Mouse (Mus musculus) neural tube, embryonic 12.5 days (tissue): ENCODE results near the gene Apol6. TPM values are rescaled to one million over a fixed set of nuclear protein-coding genes. Genes with fewer than 3 reads are reported as not detected.

ENCODE experiments used
- ATAC-seq: fragments of 200-750 bp; cut with Nextera tagmentation; 2 replicates; pipeline ENCODE4 v1.8.0; 2017; ENCODE audit warnings: low read depth, mild to moderate bottlenecking, moderate TSS enrichment, moderate library complexity; ENCODE audit not compliant: low FRiP score
- H3K27ac ChIP-seq: fragments of 300-500 bp; sonication (generic); 2 replicates; pipeline ENCODE4 v1.5.1; 2016
- H3K27me3 ChIP-seq: fragments of 300-500 bp; sonication (generic); replicated peaks from 2 replicates; pipeline ENCODE4 v1.6.1; 2016; ENCODE audit warnings: mild to moderate bottlenecking
- H3K36me3 ChIP-seq: fragments of 300-500 bp; sonication (generic); 2 replicates; pipeline ENCODE4 v1.6.1; 2016; ENCODE audit warnings: mild to moderate bottlenecking
- H3K4me1 ChIP-seq: fragments of 300-500 bp; sonication (generic); 2 replicates; pipeline ENCODE4 v1.6.1; 2016
- H3K4me2 ChIP-seq: fragments of 300-500 bp; sonication (generic); replicated peaks from 2 replicates; pipeline ENCODE4 v1.6.1; 2016; ENCODE audit warnings: mild to moderate bottlenecking
- H3K4me3 ChIP-seq: fragments of 300-500 bp; sonication (generic); 2 replicates; pipeline ENCODE4 v1.5.1; 2016
- H3K9ac ChIP-seq: fragments of 300-500 bp; sonication (generic); 2 replicates; pipeline ENCODE4 v1.6.1; 2016; ENCODE audit warnings: mild to moderate bottlenecking
- H3K9me3 ChIP-seq: fragments of 300-500 bp; sonication (generic); 2 replicates; pipeline ENCODE4 v1.6.1; 2016; ENCODE audit warnings: mild to moderate bottlenecking
- WGBS: fragments of 180-500 bp; shearing (Covaris S2); methylation state at CpG from one replicate; pipeline ENCODE4 v1.1.7; 2016; 5-methylcytosine and 5-hydroxymethylcytosine counted together
- polyA plus RNA-seq: library from polyadenylated mRNA; unstranded; fragments of >200 nt; fragmentation: Nextera tagmentation; extraction: Ambion mirVana; gene quantifications from 2 replicates; pipeline ENCODE4 v1.2.1, GENCODE M21; 2016

The Apol6 gene
- not detected in 2 replicates for polyA plus RNA-seq

GRCm38 (mm10) chr15:77044597-77045320, at the start of gene Apol6:
Apol6 (plus strand) TSS chr15:77044729.
- H3K4me2 ChIP-seq = no peak within 1 kb of the TSS
- no peak within 1 kb of the TSS for H3K4me3 ChIP-seq
- no peaks in the 10 kb centered on the region for H3K9me3 ChIP-seq
- no peaks in the 10 kb centered on the region for H3K36me3 ChIP-seq
- ATAC-seq = no peak
- no peak within 1 kb of the TSS for H3K27ac ChIP-seq
- H3K9ac ChIP-seq = no peak within 1 kb of the TSS
- no peaks in the 10 kb centered on the region for H3K4me1 ChIP-seq
- H3K27me3 ChIP-seq = no peaks in the 10 kb centered on the region
- WGBS = 87% methylated on average over 12 of the region's 12 CpGs

- no peaks in the 10 kb centered on the region for H3K36me3 ChIP-seq
- no peaks in the 10 kb centered on the region for H3K9me3 ChIP-seq
- no peak overlapping the region for H3K27ac ChIP-seq
- no peaks in the 10 kb centered on the region; the same call in 1 of the 2 replicates for H3K27me3 ChIP-seq
- no peak for ATAC-seq
- no peaks in the 10 kb centered on the region for H3K4me1 ChIP-seq
- no peak overlapping the region for H3K9ac ChIP-seq
- H3K4me2 ChIP-seq = no peak overlapping the region
- H3K4me3 ChIP-seq = no peak overlapping the region
- 78% methylated on average over 2 of the region's 2 CpGs for WGBS
These were observed 46.5 kb upstream of the Apol6 start for GRCm38 (mm10) chr15:76998048-76998447.

- Histone ChIP-seq H3K9me3 (no peaks in the 10 kb centered on the region), H3K4me3 (no peak overlapping the region), H3K27me3 (no peaks in the 10 kb centered on the region; the same call in 1 of the 2 replicates), H3K9ac (no peak overlapping the region), H3K4me1 (no peaks in the 10 kb centered on the region), H3K27ac (no peak overlapping the region), H3K36me3 (no peaks in the 10 kb centered on the region), H3K4me2 (no peak overlapping the region)
- 52% methylated on average over 21 of the region's 21 CpGs for WGBS
- no peak for ATAC-seq
These were observed 45.5 kb upstream of the Apol6 start for GRCm38 (mm10) chr15:76998878-76999588.

- H3K36me3 ChIP-seq = no peaks in the 10 kb centered on the region
- no peak overlapping the region for H3K9ac ChIP-seq
- no peak for ATAC-seq
- no peak overlapping the region for H3K27ac ChIP-seq
- H3K4me3 ChIP-seq = no peak overlapping the region
- no peaks in the 10 kb centered on the region for H3K9me3 ChIP-seq
- H3K4me1 ChIP-seq = no peaks in the 10 kb centered on the region
- H3K4me2 ChIP-seq = no peak overlapping the region
- H3K27me3 ChIP-seq = no peaks in the 10 kb centered on the region; the same call in 1 of the 2 replicates
- WGBS = 91% methylated on average over 3 of the region's 3 CpGs
These were observed 41.2 kb upstream of the Apol6 start for GRCm38 (mm10) chr15:77003173-77003867.

GRCm38 (mm10) chr15:77003868-77004215, 40.7 kb upstream of the Apol6 start:
- Histone ChIP-seq H3K4me1 (no peaks in the 10 kb centered on the region), H3K27ac (no peak overlapping the region), H3K4me3 (no peak overlapping the region), H3K9me3 (no peaks in the 10 kb centered on the region), H3K27me3 (no peaks in the 10 kb centered on the region; the same call in 1 of the 2 replicates), H3K36me3 (no peaks in the 10 kb centered on the region), H3K9ac (no peak overlapping the region), H3K4me2 (no peak overlapping the region)
- no peak for ATAC-seq
- WGBS = 26% methylated on average over 3 of the region's 3 CpGs

GRCm38 (mm10) chr15:77008851-77009250, 35.7 kb upstream of the Apol6 start:
- ATAC-seq = no peak
- Histone ChIP-seq H3K27me3 (no peaks in the 10 kb centered on the region; the same call in 1 of the 2 replicates), H3K9ac (no peak overlapping the region), H3K27ac (no peak overlapping the region), H3K4me1 (peaks cover 5% of the 10 kb centered on the region), H3K36me3 (no peaks in the 10 kb centered on the region), H3K4me3 (no peak overlapping the region), H3K4me2 (no peak overlapping the region), H3K9me3 (no peaks in the 10 kb centered on the region)
- 93% methylated on average over 6 of the region's 6 CpGs for WGBS

GRCm38 (mm10) chr15:77013753-77014241, 30.7 kb upstream of the Apol6 start:
- H3K4me2 ChIP-seq = peak overlapping the region; percentile 40
- H3K27ac ChIP-seq = no peak overlapping the region
- WGBS = 32% methylated on average over 15 of the region's 15 CpGs
- H3K9me3 ChIP-seq = no peaks in the 10 kb centered on the region
- H3K4me3 ChIP-seq = no peak overlapping the region
- H3K27me3 ChIP-seq = no peaks in the 10 kb centered on the region; the same call in 1 of the 2 replicates
- H3K9ac ChIP-seq = no peak overlapping the region
- peaks cover 14% of the 10 kb centered on the region for H3K4me1 ChIP-seq
- ATAC-seq = peak; percentile 53; the same call in 1 of the 2 replicates
- no peaks in the 10 kb centered on the region for H3K36me3 ChIP-seq

- H3K4me2 ChIP-seq = peak overlapping the region; percentile 40; the same call in 1 of the 2 replicates
- H3K36me3 ChIP-seq = no peaks in the 10 kb centered on the region
- 78% methylated on average over 6 of the region's 6 CpGs for WGBS
- no peak overlapping the region for H3K4me3 ChIP-seq
- no peak overlapping the region for H3K27ac ChIP-seq
- H3K4me1 ChIP-seq = peaks cover 14% of the 10 kb centered on the region
- no peaks in the 10 kb centered on the region for H3K9me3 ChIP-seq
- H3K9ac ChIP-seq = no peak overlapping the region
- no peak for ATAC-seq
- H3K27me3 ChIP-seq = no peaks in the 10 kb centered on the region; the same call in 1 of the 2 replicates
These were observed 30.1 kb upstream of the Apol6 start for GRCm38 (mm10) chr15:77014431-77014830.

GRCm38 (mm10) chr15:77014985-77015384, 29.5 kb upstream of the Apol6 start:
- no peak overlapping the region for H3K9ac ChIP-seq
- no peak overlapping the region for H3K4me3 ChIP-seq
- H3K27me3 ChIP-seq = no peaks in the 10 kb centered on the region
- WGBS = 76% methylated on average over 4 of the region's 4 CpGs
- H3K4me2 ChIP-seq = no peak overlapping the region
- H3K27ac ChIP-seq = no peak overlapping the region
- no peaks in the 10 kb centered on the region for H3K9me3 ChIP-seq
- no peaks in the 10 kb centered on the region for H3K36me3 ChIP-seq
- ATAC-seq = no peak
- H3K4me1 ChIP-seq = peaks cover 14% of the 10 kb centered on the region

GRCm38 (mm10) chr15:77016509-77016908, 28.0 kb upstream of the Apol6 start:
- WGBS = 96% methylated on average over 6 of the region's 6 CpGs
- Histone ChIP-seq H3K4me1 (peaks cover 14% of the 10 kb centered on the region), H3K4me2 (no peak overlapping the region), H3K9me3 (no peaks in the 10 kb centered on the region), H3K36me3 (no peaks in the 10 kb centered on the region), H3K4me3 (no peak overlapping the region), H3K27ac (no peak overlapping the region), H3K27me3 (no peaks in the 10 kb centered on the region), H3K9ac (no peak overlapping the region)
- no peak for ATAC-seq

- Histone ChIP-seq H3K4me1 (peaks cover 14% of the 10 kb centered on the region), H3K4me2 (no peak overlapping the region), H3K27me3 (no peaks in the 10 kb centered on the region), H3K4me3 (no peak overlapping the region), H3K9ac (no peak overlapping the region), H3K27ac (no peak overlapping the region), H3K36me3 (no peaks in the 10 kb centered on the region), H3K9me3 (no peaks in the 10 kb centered on the region)
- no peak for ATAC-seq
These were observed 26.6 kb upstream of the Apol6 start for GRCm38 (mm10) chr15:77017897-77018296.

GRCm38 (mm10) chr15:77018740-77019340, 25.7 kb upstream of the Apol6 start:
- Histone ChIP-seq H3K4me2 (no peak overlapping the region), H3K9ac (no peak overlapping the region), H3K4me1 (peaks cover 9% of the 10 kb centered on the region), H3K27ac (no peak overlapping the region), H3K27me3 (no peaks in the 10 kb centered on the region), H3K9me3 (no peaks in the 10 kb centered on the region), H3K4me3 (no peak overlapping the region), H3K36me3 (no peaks in the 10 kb centered on the region)
- ATAC-seq = no peak
- WGBS = 69% methylated on average over 6 of the region's 6 CpGs
